ENCODE assay signal across 10 mouse cellular contexts in genomic region chr14:54603686-54604085, GRCm38 (mm10). TPM values are rescaled to one million over a fixed set of nuclear protein-coding genes. Genes with fewer than 3 reads are reported as not detected.
DNase-seq lines count a peak whose midpoint lies in the region; ATAC-seq and TF ChIP-seq lines count a peak whose summit lies in the region.
"Had no signal": no experiment of that assay in that cellular context is flagged by ENCODE, and none has a peak within 500 bp of the region (broad histone marks: within the 10 kb centered on the region; RNA-seq: fewer than 3 reads in every experiment).

No protein-coding gene starts in this region.

- no peak for ATAC-seq in embryonic facial prominence, embryonic 13.5 days (ENCODE audit: insufficient number of reproducible peaks, insufficient read depth, low FRiP score, low TSS enrichment, low read depth)
- ATAC-seq in intestine, embryonic 16.5 days: no peak
- ATAC-seq in neural tube, embryonic 12.5 days (ENCODE audit: low FRiP score, low read depth): no peak

- no peak for DNase-seq in layer of hippocampus, adult 2 months (ENCODE audit: low spot score in 2 of 2)
- DNase-seq in layer of hippocampus, postnatal 36 days: no peak
- no peak for DNase-seq in right cerebral cortex, adult 2 months (ENCODE audit: low spot score in 2 of 2)
- no peak for DNase-seq in adrenal gland, adult (ENCODE audit: inconsistent age in 2 of 2, low spot score in 1 of 2)
- no peak for DNase-seq in layer of hippocampus, adult 8-10 months (ENCODE audit: low spot score in 2 of 2)

- peak overlapping the region; percentile 97 for H3K27ac ChIP-seq in layer of hippocampus, adult 2 months
- H3K27ac ChIP-seq in embryonic facial prominence, embryonic 13.5 days: peak overlapping the region; percentile 94
- H3K27ac ChIP-seq in intestine, embryonic 16.5 days (ENCODE audit: low read length): peak overlapping the region; percentile 87
- peak overlapping the region; percentile 20; the same call in 1 of the 2 replicates for H3K27ac ChIP-seq in neural tube, embryonic 12.5 days

- TF ChIP-seq CTCF in layer of hippocampus, adult 2 months (conservative IDR thresholded peaks at IDR 0.05): no peak

- no peaks in the 10 kb centered on the region for H3K9me3 ChIP-seq in embryonic facial prominence, embryonic 13.5 days
- no peaks in the 10 kb centered on the region for H3K9me3 ChIP-seq in intestine, embryonic 16.5 days (ENCODE audit: control insufficient read depth, low read length)
- no peaks in the 10 kb centered on the region for H3K9me3 ChIP-seq in neural tube, embryonic 12.5 days

- H3K4me3 ChIP-seq in layer of hippocampus, adult 2 months: peak overlapping the region; percentile 46
- peak overlapping the region; percentile 63 for H3K4me3 ChIP-seq in embryonic facial prominence, embryonic 13.5 days
- H3K4me3 ChIP-seq in intestine, embryonic 16.5 days (ENCODE audit: low read length): peak overlapping the region; percentile 77
- H3K4me3 ChIP-seq in neural tube, embryonic 12.5 days: peak overlapping the region; percentile 62; the same call in 1 of the 2 replicates

- no peak overlapping the region for H3K9ac ChIP-seq in embryonic facial prominence, embryonic 13.5 days
- peak overlapping the region; percentile 89; the same call in 1 of the 2 replicates for H3K9ac ChIP-seq in intestine, embryonic 16.5 days (ENCODE audit: low read depth, low read length)
- no peak overlapping the region for H3K9ac ChIP-seq in neural tube, embryonic 12.5 days

- peaks cover 11% of the 10 kb centered on the region for H3K36me3 ChIP-seq in embryonic facial prominence, embryonic 13.5 days
- H3K36me3 ChIP-seq in intestine, embryonic 16.5 days (ENCODE audit: control insufficient read depth, insufficient read depth, low read length): no peaks in the 10 kb centered on the region
- H3K36me3 ChIP-seq in neural tube, embryonic 12.5 days: no peaks in the 10 kb centered on the region

- peaks cover 19% of the 10 kb centered on the region for H3K4me1 ChIP-seq in embryonic facial prominence, embryonic 13.5 days
- peaks cover 6% of the 10 kb centered on the region; the same call in 1 of the 2 replicates for H3K4me1 ChIP-seq in intestine, embryonic 16.5 days (ENCODE audit: control insufficient read depth, insufficient read depth, low read length)
- H3K4me1 ChIP-seq in neural tube, embryonic 12.5 days: no peaks in the 10 kb centered on the region

- peak overlapping the region; percentile 56 for H3K4me2 ChIP-seq in embryonic facial prominence, embryonic 13.5 days
- peak overlapping the region; percentile 50; the same call in 1 of the 2 replicates for H3K4me2 ChIP-seq in intestine, embryonic 16.5 days (ENCODE audit: low read depth, low read length)
- H3K4me2 ChIP-seq in neural tube, embryonic 12.5 days (replicated peaks): peak overlapping the region; percentile 53

- H3K27me3 ChIP-seq in embryonic facial prominence, embryonic 13.5 days: no peaks in the 10 kb centered on the region
- no peaks in the 10 kb centered on the region for H3K27me3 ChIP-seq in intestine, embryonic 16.5 days (replicated peaks; ENCODE audit: control insufficient read depth, insufficient read depth, low read length)
- no peaks in the 10 kb centered on the region for H3K27me3 ChIP-seq in neural tube, embryonic 12.5 days (replicated peaks)

- 83% methylated on average over 8 of the region's 8 CpGs for WGBS in embryonic facial prominence, embryonic 13.5 days
- 83% methylated on average over 8 of the region's 8 CpGs for WGBS in intestine, embryonic 16.5 days
- WGBS in neural tube, embryonic 12.5 days: 85% methylated on average over 8 of the region's 8 CpGs

RNA-seq across cellular contexts. Expression of gene 4931414P19Rik, which starts 2.1 kb away (rescaled TPM):
- 1 to 10 TPM; 5.8 to 7.1 TPM for total RNA-seq in layer of hippocampus, adult 2 months (2021)
- 1 to 10 TPM; 4.7 to 5.5 TPM for total RNA-seq in layer of hippocampus, postnatal 36 days (2021)
- 8.9 and 9.1 TPM in 2 replicates for polyA plus RNA-seq in embryonic facial prominence, embryonic 13.5 days (2015; fragmentation: Nextera tagmentation; extraction: Ambion mirVana)
- 6.0 and 7.8 TPM in 2 replicates for polyA plus RNA-seq in intestine, embryonic 16.5 days (2015; fragmentation: Nextera tagmentation; extraction: Ambion mirVana)
- 8.4 and 8.6 TPM in 2 replicates for polyA plus RNA-seq in neural tube, embryonic 12.5 days (2016; fragmentation: Nextera tagmentation; extraction: Ambion mirVana)
- 1 to 10 TPM; 4.4 to 7.8 (median 6.1) TPM for total RNA-seq in layer of hippocampus, adult 8-10 months (2022)

RNA-seq across cellular contexts. Expression of gene Psmb5, which starts 14.1 kb away (rescaled TPM):
- total RNA-seq in layer of hippocampus, adult 2 months (2021): 100 to 1,000 TPM; 199 to 218 TPM
- 100 to 1,000 TPM; 203 to 230 TPM for total RNA-seq in layer of hippocampus, postnatal 36 days (2021)
- 390 and 393 TPM in 2 replicates for polyA plus RNA-seq in embryonic facial prominence, embryonic 13.5 days (2015; fragmentation: Nextera tagmentation; extraction: Ambion mirVana)
- polyA plus RNA-seq in intestine, embryonic 16.5 days (2015; fragmentation: Nextera tagmentation; extraction: Ambion mirVana): 358 and 395 TPM in 2 replicates
- polyA plus RNA-seq in neural tube, embryonic 12.5 days (2016; fragmentation: Nextera tagmentation; extraction: Ambion mirVana): 404 and 429 TPM in 2 replicates
- total RNA-seq in layer of hippocampus, adult 8-10 months (2022): 100 to 1,000 TPM; 179 to 205 (median 193) TPM

RNA-seq across cellular contexts. Expression of gene Psmb11, which starts 17.5 kb away (rescaled TPM):
- total RNA-seq in layer of hippocampus, adult 2 months (2021): under 1 TPM; 0.22 to 0.28 TPM
- total RNA-seq in layer of hippocampus, postnatal 36 days (2021): under 1 TPM; 0.23 to 0.27 TPM
- polyA plus RNA-seq in embryonic facial prominence, embryonic 13.5 days (2015; fragmentation: Nextera tagmentation; extraction: Ambion mirVana): 0.06 TPM in 1 of 2 replicates, not detected in the other
- not detected in 2 replicates for polyA plus RNA-seq in intestine, embryonic 16.5 days (2015; fragmentation: Nextera tagmentation; extraction: Ambion mirVana)
- polyA plus RNA-seq in neural tube, embryonic 12.5 days (2016; fragmentation: Nextera tagmentation; extraction: Ambion mirVana): not detected in 2 replicates
- total RNA-seq in layer of hippocampus, adult 8-10 months (2022): under 1 TPM in 3 of 4 experiments, not detected in 1; 0.14 to 0.51 (median 0.23) TPM

RNA-seq across cellular contexts. Expression of gene Ajuba, which starts 26.3 kb away (rescaled TPM):
- total RNA-seq in layer of hippocampus, adult 2 months (2021): 1 to 10 TPM; 1.1 to 1.8 TPM
- total RNA-seq in layer of hippocampus, postnatal 36 days (2021): 1 to 10 TPM in 1 of 2 experiments, under 1 TPM in 1; 0.95 to 1.5 TPM
- polyA plus RNA-seq in embryonic facial prominence, embryonic 13.5 days (2015; fragmentation: Nextera tagmentation; extraction: Ambion mirVana): 55.6 and 63.3 TPM in 2 replicates
- polyA plus RNA-seq in intestine, embryonic 16.5 days (2015; fragmentation: Nextera tagmentation; extraction: Ambion mirVana): 12.9 and 13.1 TPM in 2 replicates
- polyA plus RNA-seq in neural tube, embryonic 12.5 days (2016; fragmentation: Nextera tagmentation; extraction: Ambion mirVana): 32.9 and 36.6 TPM in 2 replicates
- total RNA-seq in layer of hippocampus, adult 8-10 months (2022): 1 to 10 TPM; 1.3 to 2.7 (median 1.9) TPM

RNA-seq across cellular contexts. Expression of gene Gm17606, which starts 37.1 kb away (rescaled TPM):
- not detected for total RNA-seq in layer of hippocampus, adult 2 months (2021)
- total RNA-seq in layer of hippocampus, postnatal 36 days (2021): not detected
- not detected in 2 replicates for polyA plus RNA-seq in embryonic facial prominence, embryonic 13.5 days (2015; fragmentation: Nextera tagmentation; extraction: Ambion mirVana)
- polyA plus RNA-seq in intestine, embryonic 16.5 days (2015; fragmentation: Nextera tagmentation; extraction: Ambion mirVana): not detected in 2 replicates
- not detected in 2 replicates for polyA plus RNA-seq in neural tube, embryonic 12.5 days (2016; fragmentation: Nextera tagmentation; extraction: Ambion mirVana)
- not detected for total RNA-seq in layer of hippocampus, adult 8-10 months (2022)
- total RNA-seq: layer of hippocampus, postnatal 14 days had no signal
- polyA plus RNA-seq: brain, embryonic 14.5 days had no signal

Comparison
In these comparisons a context has a peak if more than half of its experiments do, and no peak if none do; other contexts are left out.
1. H3K27ac ChIP-seq: peak in every context shown above with its lines; median percentile 97 in layer of hippocampus, adult 2 months; 94 in embryonic facial prominence, embryonic 13.5 days; 87 in intestine, embryonic 16.5 days; 20 in neural tube, embryonic 12.5 days.